Mouse (Mus musculus) liver, postnatal 0 days (tissue): ENCODE results near the gene Eng. TPM values are rescaled to one million over a fixed set of nuclear protein-coding genes. Genes with fewer than 3 reads are reported as not detected.

Source experiments
- ATAC-seq: fragments of 200-750 bp; cut with Nextera tagmentation; 2 replicates; pipeline ENCODE4 v1.8.0; 2017; ENCODE audit warnings: mild to moderate bottlenecking, moderate library complexity
- DNase-seq: peaks from one replicate; pipeline ENCODE4 v3.0.0-alpha.2; 2016
- H3K27ac ChIP-seq: fragments of 300-500 bp; sonication (generic); 2 replicates; pipeline ENCODE4 v1.5.1; 2014; ENCODE audit warnings: antibody characterized with exemption, moderate library complexity, mild to moderate bottlenecking, low read depth
- H3K27me3 ChIP-seq: fragments of 300-500 bp; sonication (generic); 2 replicates; pipeline ENCODE4 v1.6.1; 2014; ENCODE audit warnings: low read length, control low read depth, mixed read lengths; ENCODE audit not compliant: insufficient read depth
- H3K36me3 ChIP-seq: fragments of 300-500 bp; sonication (generic); replicated peaks from 2 replicates; pipeline ENCODE4 v1.6.1; 2014; ENCODE audit warnings: mild to moderate bottlenecking, control low read depth, low read length, moderate library complexity, mixed read lengths; ENCODE audit not compliant: insufficient read depth
- H3K4me1 ChIP-seq: fragments of 300-500 bp; sonication (generic); 2 replicates; pipeline ENCODE4 v1.6.1; 2014; ENCODE audit warnings: antibody characterized with exemption, mild to moderate bottlenecking, control low read depth; ENCODE audit not compliant: insufficient read depth
- H3K4me2 ChIP-seq: fragments of 300-500 bp; sonication (generic); 2 replicates; pipeline ENCODE4 v1.6.1; 2014; ENCODE audit warnings: low read depth, mild to moderate bottlenecking, low read length, moderate library complexity, mixed read lengths
- H3K4me3 ChIP-seq: fragments of 300-500 bp; sonication (generic); 2 replicates; pipeline ENCODE4 v1.5.1; 2014; ENCODE audit warnings: low read depth, low read length
- H3K9ac ChIP-seq: fragments of 300-500 bp; sonication (generic); replicated peaks from 2 replicates; pipeline ENCODE4 v1.6.1; 2014; ENCODE audit warnings: mild to moderate bottlenecking, moderate library complexity
- H3K9me3 ChIP-seq: fragments of 300-500 bp; sonication (generic); 2 replicates; pipeline ENCODE4 v1.6.1; 2016; ENCODE audit warnings: mild to moderate bottlenecking, control low read depth, low read length, mixed read lengths
- CTCF ChIP-seq: sonication (generic); IDR thresholded peaks from 2 replicates; pipeline ENCODE4 v1.5.1; 2016; ENCODE audit warnings: antibody characterized with exemption, low read depth
- EP300 ChIP-seq: IDR thresholded peaks from 2 replicates; pipeline ENCODE4 v1.6.1; 2016; ENCODE audit warnings: antibody characterized with exemption, low read depth, mild to moderate bottlenecking
- WGBS: fragments of 180-500 bp; shearing (Covaris S2); extraction: QIAGEN DNeasy Blood & Tissue Kit; methylation state at CpG from one replicate; pipeline ENCODE4 v1.1.7; 2014; ENCODE audit not compliant: insufficient replicate concordance; 5-methylcytosine and 5-hydroxymethylcytosine counted together
- polyA plus RNA-seq: library from polyadenylated mRNA; unstranded; fragments of >200 nt; fragmentation: Nextera tagmentation; extraction: Ambion mirVana; gene quantifications from 2 replicates; pipeline ENCODE4 v1.2.1, GENCODE M21; 2015

Gene Eng
- 29.9 and 30.2 TPM in 2 replicates for polyA plus RNA-seq

DNA sequence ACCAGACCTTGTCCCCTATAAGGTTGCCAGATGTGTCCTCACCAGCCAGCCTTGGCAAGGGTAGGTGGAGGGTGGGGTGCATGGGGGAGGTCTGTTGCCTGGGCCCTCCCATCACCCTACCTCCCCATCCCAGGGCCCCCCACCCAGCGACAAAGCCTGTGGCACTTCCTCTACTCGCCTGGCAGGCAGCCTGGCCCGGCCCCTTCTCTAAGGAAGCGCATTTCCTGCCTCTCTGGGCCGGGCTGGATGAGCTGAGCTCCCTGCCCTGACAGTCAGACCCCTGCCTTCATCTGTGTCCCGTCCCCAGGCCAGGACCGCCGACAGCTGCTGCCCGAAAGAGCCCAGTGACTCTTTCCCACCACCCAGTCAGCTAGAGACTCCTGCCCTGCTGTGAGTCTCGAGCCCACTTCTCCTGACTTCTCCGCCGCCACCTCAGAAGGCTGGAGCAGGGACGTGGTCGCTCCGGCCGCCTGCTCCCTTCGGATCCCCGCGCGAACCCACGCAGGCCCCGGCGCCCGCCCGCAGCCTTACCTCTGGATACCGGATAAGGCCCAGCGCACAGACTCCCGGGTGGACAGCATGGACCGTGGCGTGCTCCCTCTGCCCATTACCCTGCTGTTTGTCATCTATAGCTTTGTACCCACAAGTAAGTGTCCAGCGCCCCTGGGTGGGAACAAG is at the start of gene Eng:
Eng (plus strand) TSS at position 217 of the 678 bp plus-strand sequence.
- H3K9me3 ChIP-seq: no peaks in the 10 kb centered on the region
- H3K36me3 ChIP-seq: no peaks in the 10 kb centered on the region
- peak within 1 kb of the TSS; percentile 70 for H3K9ac ChIP-seq
- WGBS: 23% methylated on average over 30 of the region's 31 CpGs
- H3K27me3 ChIP-seq: no peaks in the 10 kb centered on the region
- DNase-seq: peak; percentile 64
- peaks cover 22% of the 10 kb centered on the region for H3K4me1 ChIP-seq
- peak; percentile 54 for ATAC-seq
- H3K4me3 ChIP-seq: peak within 1 kb of the TSS; percentile 46
- TF ChIP-seq CTCF (no peak), EP300 (no peak)
- peak within 1 kb of the TSS; percentile 74 for H3K4me2 ChIP-seq
- H3K27ac ChIP-seq: peak within 1 kb of the TSS; percentile 72

GRCm38 (mm10) chr2:32596725-32597124 is 49.7 kb upstream of the Eng start:
- TF ChIP-seq CTCF (no peak), EP300 (no peak)
- H3K4me3 ChIP-seq: no peak overlapping the region
- H3K36me3 ChIP-seq: 0 out of 2 replicates have a peak, but pooled peaks cover 3% of the 10 kb centered on the region
- H3K9ac ChIP-seq: no peak overlapping the region
- WGBS: 86% methylated on average over 13 of the region's 13 CpGs
- H3K4me1 ChIP-seq: 0 out of 2 replicates have a peak, but pooled peaks cover 2% of the 10 kb centered on the region
- DNase-seq (no peak), ATAC-seq (no peak)
- H3K9me3 ChIP-seq: no peaks in the 10 kb centered on the region
- H3K27me3 ChIP-seq: no peaks in the 10 kb centered on the region
- no peak overlapping the region for H3K27ac ChIP-seq
- no peak overlapping the region for H3K4me2 ChIP-seq

GRCm38 (mm10) chr2:32597248-32597647 is 49.1 kb upstream of the Eng start:
- H3K9ac ChIP-seq: no peak overlapping the region
- DNase-seq: no peak
- H3K36me3 ChIP-seq: 0 out of 2 replicates have a peak, but pooled peaks cover 3% of the 10 kb centered on the region
- no peak overlapping the region for H3K4me3 ChIP-seq
- no peak for TF ChIP-seq CTCF
- TF ChIP-seq EP300: no peak
- ATAC-seq: no peak
- WGBS: 80% methylated on average over 5 of the region's 5 CpGs
- H3K9me3 ChIP-seq: no peaks in the 10 kb centered on the region
- H3K27ac ChIP-seq: no peak overlapping the region
- H3K4me2 ChIP-seq: no peak overlapping the region
- peaks cover 6% of the 10 kb centered on the region; the same call in 1 of the 2 replicates for H3K4me1 ChIP-seq
- H3K27me3 ChIP-seq: no peaks in the 10 kb centered on the region

GRCm38 (mm10) chr2:32597699-32598098 is 48.7 kb upstream of the Eng start:
- no peak overlapping the region for H3K4me3 ChIP-seq
- H3K4me2 ChIP-seq: no peak overlapping the region
- H3K9me3 ChIP-seq: no peaks in the 10 kb centered on the region
- H3K9ac ChIP-seq: no peak overlapping the region
- H3K27me3 ChIP-seq: no peaks in the 10 kb centered on the region
- H3K36me3 ChIP-seq: 0 out of 2 replicates have a peak, but pooled peaks cover 3% of the 10 kb centered on the region
- no peak for TF ChIP-seq CTCF
- TF ChIP-seq EP300: no peak
- DNase-seq (no peak), ATAC-seq (no peak)
- peaks cover 10% of the 10 kb centered on the region for H3K4me1 ChIP-seq
- WGBS: 88% methylated on average over 5 of the region's 5 CpGs
- no peak overlapping the region for H3K27ac ChIP-seq

DNA sequence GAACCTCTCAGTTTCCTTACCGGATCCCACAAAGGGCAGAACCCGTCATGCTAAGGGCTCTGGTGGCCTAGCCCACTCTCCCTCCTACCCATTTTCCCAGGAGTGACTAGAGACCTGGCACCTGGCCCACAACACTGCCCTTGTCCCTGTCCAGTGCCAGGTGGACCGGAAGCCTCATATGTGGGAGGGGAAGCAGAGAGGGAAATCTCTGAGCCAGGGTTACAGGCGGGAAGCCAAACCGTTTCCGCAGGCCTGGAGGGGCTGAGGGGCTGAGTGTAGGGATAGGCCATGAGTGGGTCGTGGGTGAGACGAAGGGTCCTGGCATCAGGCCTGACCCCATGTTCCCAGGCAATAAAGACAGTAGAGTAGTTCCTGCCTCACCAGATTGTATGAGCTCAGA is 47.9 kb upstream of the Eng start:
- no peak for DNase-seq
- H3K4me1 ChIP-seq: peaks cover 10% of the 10 kb centered on the region
- no peak overlapping the region for H3K4me2 ChIP-seq
- no peak overlapping the region for H3K4me3 ChIP-seq
- H3K27ac ChIP-seq: no peak overlapping the region
- 85% methylated on average over 8 of the region's 8 CpGs for WGBS
- ATAC-seq: no peak
- TF ChIP-seq EP300 (no peak), CTCF (no peak)
- H3K9ac ChIP-seq: no peak overlapping the region
- H3K9me3 ChIP-seq: no peaks in the 10 kb centered on the region
- H3K36me3 ChIP-seq: 0 out of 2 replicates have a peak, but pooled peaks cover 3% of the 10 kb centered on the region
- H3K27me3 ChIP-seq: no peaks in the 10 kb centered on the region

- no peak for ATAC-seq
These were observed 47.0 kb upstream of the Eng start, which contains the start of gene St6galnac6 for GRCm38 (mm10) chr2:32599409-32599808. Gene St6galnac6, plus strand, starts transcription at chr2:32599709.

More at GRCm38 (mm10) chr2:32599409-32599808, 47.0 kb upstream of the Eng start, which contains the start of gene St6galnac6:
- Histone ChIP-seq H3K9me3 (no peaks in the 10 kb centered on the region), H3K27ac (no peak within 1 kb of the TSS), H3K4me3 (no peak within 1 kb of the TSS), H3K27me3 (no peaks in the 10 kb centered on the region), H3K4me1 (peaks cover 10% of the 10 kb centered on the region), H3K9ac (no peak within 1 kb of the TSS), H3K36me3 (0 out of 2 replicates have a peak, but pooled peaks cover 3% of the 10 kb centered on the region), H3K4me2 (no peak within 1 kb of the TSS)
- no peak for DNase-seq
- TF ChIP-seq CTCF: no peak
- WGBS: 87% methylated on average over 3 of the region's 3 CpGs
